Mouse (Mus musculus) forebrain, embryonic 14.5 days (tissue): ENCODE measurements around the gene Lsm12. TPM values are rescaled to one million over a fixed set of nuclear protein-coding genes. Genes with fewer than 3 reads are reported as not detected.
A peak's percentile ranks its signal among the peaks of the same experiment; 100 is the strongest.

Experiments used
- ATAC-seq: fragments of 200-750 bp; cut with Nextera tagmentation; 2 replicates; pipeline ENCODE4 v1.8.0; 2017; ENCODE audit warnings: mild to moderate bottlenecking, moderate library complexity
- DNase-seq: peaks from one replicate; pipeline ENCODE4 v3.0.0-alpha.2; 2015; ENCODE audit warnings: low spot score
- H3K27ac ChIP-seq: fragments of 300-500 bp; sonication (generic); 2 replicates; pipeline ENCODE4 v1.5.1; 2014; ENCODE audit warnings: low read depth, mild to moderate bottlenecking, control low read depth, low read length, moderate library complexity
- H3K27me3 ChIP-seq: fragments of 300-500 bp; sonication (generic); replicated peaks from 2 replicates; pipeline ENCODE4 v1.6.1; 2014; ENCODE audit warnings: low read length, control low read depth, mixed read lengths; ENCODE audit not compliant: control insufficient read depth, insufficient read depth
- H3K36me3 ChIP-seq: fragments of 300-500 bp; sonication (generic); 2 replicates; pipeline ENCODE4 v1.6.1; 2014; ENCODE audit warnings: low read length, control low read depth; ENCODE audit not compliant: control insufficient read depth, insufficient read depth
- H3K4me1 ChIP-seq: fragments of 300-500 bp; sonication (generic); 2 replicates; pipeline ENCODE4 v1.6.1; 2014; ENCODE audit warnings: antibody characterized with exemption, low read length, control low read depth; ENCODE audit not compliant: control insufficient read depth, insufficient read depth
- H3K4me2 ChIP-seq: fragments of 300-500 bp; sonication (generic); 2 replicates; pipeline ENCODE4 v1.6.1; 2014; ENCODE audit warnings: mild to moderate bottlenecking, control low read depth, low read length
- H3K4me3 ChIP-seq: fragments of 300-500 bp; sonication (generic); 2 replicates; pipeline ENCODE4 v1.5.1; 2014; ENCODE audit warnings: low read depth, low read length, control low read depth
- H3K9ac ChIP-seq: fragments of 300-500 bp; sonication (generic); 2 replicates; pipeline ENCODE4 v1.6.1; 2014; ENCODE audit warnings: mild to moderate bottlenecking, low read length, control low read depth, moderate library complexity
- H3K9me3 ChIP-seq: fragments of 300-500 bp; sonication (generic); replicated peaks from 2 replicates; pipeline ENCODE4 v1.6.1; 2016; ENCODE audit warnings: low read length, control low read depth, mixed read lengths; ENCODE audit not compliant: control insufficient read depth
- WGBS: fragments of 180-500 bp; shearing (Covaris S2); extraction: QIAGEN DNeasy Blood & Tissue Kit; methylation state at CpG from one replicate; pipeline ENCODE4 v1.1.7; 2014; 5-methylcytosine and 5-hydroxymethylcytosine counted together
- polyA plus RNA-seq: library from polyadenylated mRNA; unstranded; fragments of >200 nt; fragmentation: Nextera tagmentation; extraction: Ambion mirVana; gene quantifications from 2 replicates; pipeline ENCODE4 v1.2.1, GENCODE M21; 2014

The Lsm12 gene
- polyA plus RNA-seq, 1 experiment from 2014 or later: 93.7 TPM

- H3K27me3 ChIP-seq: no peaks in the 10 kb centered on the region
- H3K4me2 ChIP-seq: peak overlapping the region; percentile 42
- H3K9ac ChIP-seq: 0 out of 2 replicates have a peak overlapping the region, but pooled peaks have one; percentile 43
- H3K9me3 ChIP-seq: no peaks in the 10 kb centered on the region
- no peak for DNase-seq
- 65% methylated on average over 5 of the region's 5 CpGs for WGBS
- H3K4me1 ChIP-seq: peaks cover 40% of the 10 kb centered on the region
- H3K36me3 ChIP-seq: peaks cover 36% of the 10 kb centered on the region
- H3K4me3 ChIP-seq: no peak overlapping the region
- H3K27ac ChIP-seq: no peak overlapping the region
- no peak for ATAC-seq
These were observed 40.1 kb upstream of the Lsm12 start for GRCm38 (mm10) chr11:102225221-102225620.

GRCm38 (mm10) chr11:102224686-102225085 lies 39.6 kb upstream of the Lsm12 start:
- Histone ChIP-seq H3K27me3 (no peaks in the 10 kb centered on the region), H3K4me3 (no peak overlapping the region), H3K4me1 (peaks cover 46% of the 10 kb centered on the region), H3K9me3 (no peaks in the 10 kb centered on the region), H3K4me2 (peak overlapping the region; percentile 42), H3K36me3 (peaks cover 36% of the 10 kb centered on the region), H3K27ac (no peak overlapping the region), H3K9ac (peak overlapping the region; percentile 43; the same call in 1 of the 2 replicates)
- ATAC-seq: no peak
- no peak for DNase-seq
- WGBS: 11% methylated on average over 21 of the region's 22 CpGs

GRCm38 (mm10) chr11:102223166-102223565 lies 38.1 kb upstream of the Lsm12 start:
- Histone ChIP-seq H3K36me3 (peaks cover 37% of the 10 kb centered on the region), H3K9ac (no peak overlapping the region; the same call in 1 of the 2 replicates), H3K4me1 (peaks cover 53% of the 10 kb centered on the region), H3K4me3 (no peak overlapping the region), H3K27ac (no peak overlapping the region), H3K27me3 (no peaks in the 10 kb centered on the region), H3K9me3 (no peaks in the 10 kb centered on the region), H3K4me2 (no peak overlapping the region)
- WGBS: 48% methylated on average over 6 of the region's 6 CpGs
- ATAC-seq (no peak), DNase-seq (peak; percentile 52)

DNA sequence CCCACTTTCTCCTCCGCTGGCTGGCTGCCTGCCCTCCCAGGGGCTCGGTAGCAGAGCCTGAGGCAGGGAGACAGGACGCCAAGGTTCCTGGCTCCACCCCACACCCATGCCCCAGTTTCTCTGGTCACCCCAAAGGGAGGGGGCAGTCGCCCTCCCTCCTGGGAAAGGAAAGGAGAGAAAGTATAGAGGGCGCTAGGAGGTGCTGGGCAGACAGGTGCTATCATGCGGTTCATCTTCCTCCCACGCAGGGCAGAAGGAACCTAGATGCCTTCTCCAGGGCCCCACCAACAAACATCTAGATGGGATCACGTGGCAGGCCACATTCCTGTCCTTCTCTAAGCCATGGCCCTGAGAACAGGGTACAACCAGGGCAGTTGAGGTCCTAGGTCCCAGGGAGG lies 36.9 kb upstream of the Lsm12 start:
- ATAC-seq (no peak), DNase-seq (no peak)
- Histone ChIP-seq H3K4me2 (no peak overlapping the region), H3K9me3 (no peaks in the 10 kb centered on the region), H3K27ac (no peak overlapping the region), H3K36me3 (peaks cover 43% of the 10 kb centered on the region), H3K9ac (no peak overlapping the region), H3K4me1 (peaks cover 53% of the 10 kb centered on the region), H3K27me3 (no peaks in the 10 kb centered on the region), H3K4me3 (no peak overlapping the region)
- WGBS: 85% methylated on average over 8 of the region's 8 CpGs

GRCm38 (mm10) chr11:102221243-102221953 lies 36.3 kb upstream of the Lsm12 start:
- 86% methylated on average over 8 of the region's 8 CpGs for WGBS
- DNase-seq: no peak
- Histone ChIP-seq H3K27me3 (no peaks in the 10 kb centered on the region), H3K27ac (no peak overlapping the region), H3K9ac (no peak overlapping the region), H3K4me2 (no peak overlapping the region), H3K9me3 (no peaks in the 10 kb centered on the region), H3K4me1 (peaks cover 52% of the 10 kb centered on the region), H3K36me3 (peaks cover 43% of the 10 kb centered on the region), H3K4me3 (no peak overlapping the region)
- no peak for ATAC-seq

GRCm38 (mm10) chr11:102220451-102220850 lies 35.4 kb upstream of the Lsm12 start:
- Histone ChIP-seq H3K9ac (no peak overlapping the region), H3K27me3 (no peaks in the 10 kb centered on the region), H3K27ac (no peak overlapping the region), H3K36me3 (peaks cover 43% of the 10 kb centered on the region), H3K4me2 (no peak overlapping the region), H3K4me1 (peaks cover 43% of the 10 kb centered on the region), H3K9me3 (no peaks in the 10 kb centered on the region), H3K4me3 (no peak overlapping the region)
- WGBS: 60% methylated on average over 6 of the region's 6 CpGs
- ATAC-seq (no peak), DNase-seq (no peak)

GRCm38 (mm10) chr11:102219994-102220346 lies 34.9 kb upstream of the Lsm12 start:
- 78% methylated on average over 4 of the region's 4 CpGs for WGBS
- H3K27ac ChIP-seq: no peak overlapping the region
- H3K4me1 ChIP-seq: peaks cover 41% of the 10 kb centered on the region
- ATAC-seq: no peak
- H3K27me3 ChIP-seq: no peaks in the 10 kb centered on the region
- H3K9ac ChIP-seq: no peak overlapping the region
- H3K9me3 ChIP-seq: no peaks in the 10 kb centered on the region
- H3K4me2 ChIP-seq: no peak overlapping the region
- no peak overlapping the region for H3K4me3 ChIP-seq
- H3K36me3 ChIP-seq: peaks cover 43% of the 10 kb centered on the region
- DNase-seq: no peak

- DNase-seq: peak; percentile 55
- peak overlapping the region; percentile 56 for H3K4me2 ChIP-seq
- no peaks in the 10 kb centered on the region for H3K9me3 ChIP-seq
- peaks cover 41% of the 10 kb centered on the region for H3K4me1 ChIP-seq
- peaks cover 39% of the 10 kb centered on the region for H3K36me3 ChIP-seq
- peak; percentile 55 for ATAC-seq
- H3K9ac ChIP-seq: no peak overlapping the region
- peak overlapping the region; percentile 86 for H3K27ac ChIP-seq
- H3K27me3 ChIP-seq: no peaks in the 10 kb centered on the region
- 0 out of 2 replicates have a peak overlapping the region, but pooled peaks have one; percentile 18 for H3K4me3 ChIP-seq
- WGBS: 58% methylated on average over 14 of the region's 14 CpGs
These were observed 34.3 kb upstream of the Lsm12 start for GRCm38 (mm10) chr11:102219247-102219993.

DNA sequence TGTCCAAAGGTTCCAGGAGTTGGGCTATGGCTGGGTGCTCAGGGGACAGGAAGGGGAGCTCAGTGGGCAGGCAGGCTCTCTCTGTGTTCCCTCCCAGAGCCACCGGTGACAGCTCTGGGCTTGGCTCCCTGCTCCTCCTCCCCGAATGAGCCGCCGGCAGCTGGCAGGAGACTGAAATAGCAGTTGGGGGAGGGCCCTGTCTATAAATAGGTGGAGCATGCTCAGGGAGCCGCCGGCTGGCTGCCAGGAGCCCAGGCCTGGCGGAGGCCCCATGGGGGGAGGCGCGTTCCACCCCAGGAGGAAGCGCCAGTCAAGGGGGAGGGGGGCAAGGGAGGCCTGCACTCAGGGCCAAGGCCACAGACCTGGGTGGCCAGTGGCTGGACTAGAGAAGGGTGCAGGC lies 33.7 kb upstream of the Lsm12 start:
- Histone ChIP-seq H3K4me3 (peak overlapping the region; percentile 18), H3K36me3 (peaks cover 35% of the 10 kb centered on the region), H3K4me1 (peaks cover 41% of the 10 kb centered on the region), H3K27me3 (no peaks in the 10 kb centered on the region), H3K9ac (peak overlapping the region; percentile 56), H3K9me3 (no peaks in the 10 kb centered on the region), H3K4me2 (peak overlapping the region; percentile 56), H3K27ac (peak overlapping the region; percentile 86)
- DNase-seq: peak; percentile 96
- 0% methylated on average over 9 of the region's 10 CpGs for WGBS
- peak; percentile 94 for ATAC-seq
